Mouse (Mus musculus) bone marrow, adult 2 months (tissue): ENCODE data around the gene Pla2g1b.

Source experiments
- CTCF ChIP-seq: fragments of 200-500 bp; IDR thresholded peaks from 2 replicates; pipeline ENCODE4 v1.5.1; 2011; ENCODE audit warnings: low read length, control low read depth; ENCODE audit not compliant: control insufficient read depth, insufficient read depth
- POLR2A ChIP-seq: fragments of 200-500 bp; IDR thresholded peaks from 2 replicates; pipeline ENCODE4 v1.6.1; 2011; ENCODE audit warnings: low read depth, mild to moderate bottlenecking, control low read depth, low read length, borderline replicate concordance; ENCODE audit not compliant: control insufficient read depth

GRCm38 (mm10) chr5:115431898-115432259 is 34.2 kb upstream of the Pla2g1b start:
- no peak for TF ChIP-seq POLR2A
- TF ChIP-seq CTCF: no peak
